Mouse (Mus musculus) embryonic facial prominence, embryonic 15.5 days (tissue): ENCODE results near the gene Rtn4ip1. TPM values are rescaled to one million over a fixed set of nuclear protein-coding genes. Genes with fewer than 3 reads are reported as not detected.
"Not testable (repeated sequence)": the region's sequence is repeated elsewhere in the genome, so short reads cannot be mapped to it uniquely, and the experiment has no call there.

Experiments used
- ATAC-seq: fragments of 200-750 bp; cut with Nextera tagmentation; 2 replicates; pipeline ENCODE4 v1.8.0; 2017; ENCODE audit warnings: low read depth, moderate TSS enrichment; ENCODE audit not compliant: insufficient number of reproducible peaks, low FRiP score, low TSS enrichment
- H3K27ac ChIP-seq: fragments of 300-500 bp; sonication (generic); replicated peaks from 2 replicates; pipeline ENCODE4 v1.5.1; 2015; ENCODE audit warnings: mild to moderate bottlenecking, inconsistent platforms
- H3K27me3 ChIP-seq: fragments of 300-500 bp; sonication (generic); 2 replicates; pipeline ENCODE4 v1.6.1; 2015; ENCODE audit warnings: inconsistent platforms
- H3K36me3 ChIP-seq: fragments of 300-500 bp; sonication (generic); 2 replicates; pipeline ENCODE4 v1.6.1; 2015; ENCODE audit warnings: mild to moderate bottlenecking, inconsistent platforms
- H3K4me1 ChIP-seq: fragments of 300-500 bp; sonication (generic); 2 replicates; pipeline ENCODE4 v1.6.1; 2015; ENCODE audit warnings: inconsistent platforms
- H3K4me2 ChIP-seq: fragments of 300-500 bp; sonication (generic); replicated peaks from 2 replicates; pipeline ENCODE4 v1.6.1; 2015; ENCODE audit warnings: mild to moderate bottlenecking, inconsistent platforms
- H3K4me3 ChIP-seq: fragments of 300-500 bp; sonication (generic); replicated peaks from 2 replicates; pipeline ENCODE4 v1.5.1; 2015; ENCODE audit warnings: mild to moderate bottlenecking, inconsistent platforms
- H3K9ac ChIP-seq: fragments of 300-500 bp; sonication (generic); 2 replicates; pipeline ENCODE4 v1.6.1; 2015; ENCODE audit warnings: inconsistent platforms
- H3K9me3 ChIP-seq: fragments of 300-500 bp; sonication (generic); replicated peaks from 2 replicates; pipeline ENCODE4 v1.6.1; 2016; ENCODE audit warnings: inconsistent platforms
- WGBS: fragments of 180-500 bp; shearing (Covaris S2); methylation state at CpG from one replicate; pipeline ENCODE4 v1.1.7; 2015; 5-methylcytosine and 5-hydroxymethylcytosine counted together
- polyA plus RNA-seq: library from polyadenylated mRNA; unstranded; fragments of >200 nt; fragmentation: Nextera tagmentation; extraction: Ambion mirVana; gene quantifications from 2 replicates; pipeline ENCODE4 v1.2.1, GENCODE M21; 2015

Gene Rtn4ip1
- polyA plus RNA-seq, 1 experiment from 2014 or later: 11.6 TPM

DNA sequence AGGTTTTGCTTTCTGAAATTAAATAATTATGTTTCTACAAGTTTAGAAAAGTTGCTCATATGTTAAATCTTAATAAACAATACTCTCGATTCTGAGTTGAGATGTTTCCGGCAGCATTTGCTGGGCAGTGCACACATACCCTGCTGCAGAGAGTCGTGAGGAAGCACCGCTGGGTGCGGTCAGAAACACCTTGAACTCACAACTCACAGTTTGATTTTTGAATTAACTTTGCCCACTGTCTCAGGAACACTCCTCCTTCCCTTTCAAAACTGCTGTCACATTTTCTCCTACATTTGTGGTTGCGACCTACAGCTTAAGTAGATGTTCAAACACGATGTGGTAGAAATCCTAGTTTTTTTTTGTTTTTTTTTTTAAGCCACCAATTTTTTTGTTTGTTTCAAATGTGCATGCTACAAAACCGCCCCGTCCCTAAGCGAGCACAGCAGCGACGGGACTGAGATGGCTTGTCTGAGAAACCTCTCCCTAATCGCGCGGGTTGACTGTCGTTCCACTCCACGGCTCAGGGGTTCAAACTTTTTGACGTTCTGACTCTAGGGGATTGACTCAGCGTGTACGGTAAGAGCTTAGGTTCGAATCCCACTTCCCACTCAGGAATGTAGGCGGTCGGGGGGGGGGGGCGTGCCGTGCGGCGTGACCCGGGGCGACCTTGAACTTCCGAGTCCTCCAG, 580 bp upstream of the Rtn4ip1 start:
- Histone ChIP-seq H3K9ac (0 out of 2 replicates have a peak overlapping the region, but pooled peaks have one; percentile 35), H3K36me3 (no peaks in the 10 kb centered on the region), H3K27ac (peak overlapping the region; percentile 56), H3K4me2 (peak overlapping the region; percentile 49), H3K9me3 (no peaks in the 10 kb centered on the region), H3K27me3 (no peaks in the 10 kb centered on the region), H3K4me1 (peaks cover 8% of the 10 kb centered on the region; the same call in 1 of the 2 replicates), H3K4me3 (peak overlapping the region; percentile 80)
- no peak; the same call in 1 of the 2 replicates for ATAC-seq
- 6% methylated on average over 30 of the region's 30 CpGs for WGBS

DNA sequence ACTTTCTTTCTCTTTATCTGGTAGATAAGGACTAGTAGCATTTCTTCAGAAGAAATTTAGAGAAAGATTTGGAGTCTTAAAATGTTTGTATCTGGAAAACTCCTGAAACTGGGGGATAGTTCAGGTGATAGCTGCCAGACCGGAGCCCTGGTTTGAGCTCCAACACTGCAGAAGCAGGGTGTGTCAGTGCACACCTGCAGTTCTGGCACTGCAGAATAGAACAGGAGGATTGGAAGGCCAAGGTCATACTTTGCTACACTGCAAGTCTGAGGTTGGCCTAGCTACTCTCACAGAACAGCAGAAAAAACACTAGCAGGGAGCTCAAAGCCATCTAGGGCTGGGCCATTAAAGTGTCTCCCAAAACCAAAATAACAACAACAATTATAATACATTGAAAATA, 3.0 kb downstream of the Rtn4ip1 start:
- H3K36me3 ChIP-seq: no peaks in the 10 kb centered on the region
- WGBS: 97% methylated on average over 1 of the region's 1 CpGs
- ATAC-seq: no peak

DNA sequence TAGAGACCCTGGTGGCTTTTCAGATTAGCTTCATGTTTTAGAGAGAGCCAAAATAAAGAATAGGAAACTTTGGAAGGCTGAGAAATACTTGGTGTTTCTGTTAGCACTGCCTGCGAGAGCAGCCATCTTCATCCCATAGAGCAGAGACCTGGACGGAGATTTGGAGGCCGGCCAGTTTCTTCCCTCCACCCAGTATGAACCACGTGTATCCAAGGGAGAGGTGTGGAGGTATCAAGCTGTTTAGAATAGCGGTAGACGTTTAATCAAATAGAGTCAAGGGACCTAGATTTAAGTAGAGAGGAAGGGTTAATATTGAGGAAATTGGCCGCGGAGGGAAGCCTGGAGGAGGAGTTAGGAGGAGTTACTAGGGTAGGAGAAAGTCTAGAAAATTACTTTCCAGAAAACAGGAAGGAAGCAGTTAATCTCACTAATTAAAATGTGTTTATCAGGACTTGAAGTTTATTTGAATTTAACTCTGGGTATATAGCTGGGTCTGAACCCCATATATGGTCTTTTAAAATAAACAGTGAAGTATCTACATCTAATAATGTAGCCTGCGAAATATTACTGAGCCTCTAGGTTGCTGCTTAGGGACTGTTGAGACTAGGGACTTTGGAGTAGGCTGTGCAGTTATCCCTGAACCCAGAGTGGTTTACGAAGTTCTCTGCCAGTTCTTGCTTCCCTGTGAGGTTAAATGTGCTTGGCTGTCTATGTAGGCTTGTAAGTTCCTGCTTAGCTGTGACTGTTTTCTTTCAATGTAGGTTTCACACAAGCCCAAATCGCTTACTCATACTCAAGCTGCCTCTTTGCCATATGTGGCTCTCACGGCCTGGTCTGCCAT, 8.6 kb downstream of the Rtn4ip1 start:
- Histone ChIP-seq H3K27me3 (no peaks in the 10 kb centered on the region), H3K4me2 (no peak overlapping the region), H3K9me3 (no peaks in the 10 kb centered on the region), H3K27ac (no peak overlapping the region), H3K4me3 (no peak overlapping the region), H3K9ac (no peak overlapping the region), H3K36me3 (no peaks in the 10 kb centered on the region), H3K4me1 (no peaks in the 10 kb centered on the region)
- no peak for ATAC-seq
- 84% methylated on average over 12 of the region's 12 CpGs for WGBS

More for the DNA sequence above, 3.0 kb downstream of the Rtn4ip1 start:
- H3K4me2 ChIP-seq: no peak overlapping the region
- H3K4me3 ChIP-seq: no peak overlapping the region
- H3K27ac ChIP-seq: no peak overlapping the region
- H3K9ac ChIP-seq: no peak overlapping the region
- H3K4me1 ChIP-seq: peaks cover 8% of the 10 kb centered on the region; the same call in 1 of the 2 replicates
- no peaks in the 10 kb centered on the region for H3K27me3 ChIP-seq
- no peaks in the 10 kb centered on the region for H3K9me3 ChIP-seq

DNA sequence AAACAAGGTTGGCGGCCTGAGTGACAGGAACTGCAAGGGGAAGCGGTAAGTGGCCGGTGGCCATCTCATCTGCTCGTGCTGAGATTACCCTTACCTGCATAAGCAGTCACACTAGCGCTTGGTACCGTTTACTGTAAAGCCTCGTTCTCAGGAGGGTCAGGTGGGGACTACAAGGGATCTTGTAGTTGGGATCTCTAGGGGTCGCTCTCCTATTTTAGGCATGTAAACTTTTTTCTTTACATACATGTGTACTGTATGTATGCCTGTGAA, 9.2 kb downstream of the Rtn4ip1 start:
- 85% methylated on average over 8 of the region's 8 CpGs for WGBS
- no peak overlapping the region for H3K4me2 ChIP-seq
- H3K4me1 ChIP-seq: no peaks in the 10 kb centered on the region
- H3K9me3 ChIP-seq: no peaks in the 10 kb centered on the region
- no peak overlapping the region for H3K27ac ChIP-seq
- no peak for ATAC-seq
- H3K36me3 ChIP-seq: no peaks in the 10 kb centered on the region
- H3K9ac ChIP-seq: no peak overlapping the region
- no peaks in the 10 kb centered on the region for H3K27me3 ChIP-seq
- no peak overlapping the region for H3K4me3 ChIP-seq

DNA sequence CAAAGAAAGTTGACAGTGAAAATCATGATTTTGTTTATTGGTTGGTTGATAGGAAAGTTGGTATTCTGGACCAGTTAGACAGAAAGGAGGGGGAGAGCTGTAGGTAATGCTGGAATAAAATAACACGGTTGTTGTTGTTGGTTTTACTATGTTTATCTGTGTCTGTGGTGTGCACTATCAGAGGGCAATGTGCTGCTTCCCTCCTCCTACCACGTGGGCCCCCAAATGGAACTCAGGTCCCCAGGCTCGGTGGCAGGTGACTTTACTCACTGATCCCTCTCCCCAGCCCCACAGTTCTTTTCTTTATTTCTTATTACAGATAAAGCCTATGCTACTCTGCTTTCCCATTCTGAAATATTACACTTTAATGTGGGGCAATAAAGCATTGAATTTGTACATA, 10.6 kb downstream of the Rtn4ip1 start:
- no peaks in the 10 kb centered on the region for H3K4me1 ChIP-seq
- no peak overlapping the region for H3K4me2 ChIP-seq
- H3K9me3 ChIP-seq: no peaks in the 10 kb centered on the region
- H3K4me3 ChIP-seq: no peak overlapping the region
- WGBS: 78% methylated on average over 3 of the region's 3 CpGs
- H3K36me3 ChIP-seq: no peaks in the 10 kb centered on the region
- no peaks in the 10 kb centered on the region for H3K27me3 ChIP-seq
- no peak for ATAC-seq
- H3K27ac ChIP-seq: no peak overlapping the region
- H3K9ac ChIP-seq: no peak overlapping the region

DNA sequence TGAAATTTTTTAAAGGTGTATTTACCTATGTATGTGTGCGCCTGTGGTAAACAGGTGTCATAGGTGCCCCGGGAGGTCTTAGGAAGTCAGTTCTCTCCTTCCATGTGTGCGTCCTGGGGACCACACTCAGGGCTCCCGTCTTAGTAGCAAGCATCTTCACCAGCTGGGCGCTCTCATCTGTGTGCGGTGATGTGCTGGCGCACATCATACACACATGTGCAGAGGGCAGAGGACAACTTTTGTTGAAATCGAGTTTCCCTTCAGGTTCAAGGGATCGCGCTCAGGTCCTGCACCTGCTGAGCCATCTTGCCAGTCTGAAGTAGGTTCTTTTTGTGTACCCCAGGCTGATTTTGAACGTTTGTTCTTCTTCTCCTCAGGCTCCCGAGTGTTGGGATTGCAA, 14.6 kb downstream of the Rtn4ip1 start:
- Histone ChIP-seq H3K27ac (no peak overlapping the region), H3K27me3 (no peaks in the 10 kb centered on the region), H3K36me3 (no peaks in the 10 kb centered on the region), H3K4me2 (no peak overlapping the region), H3K9me3 (no peaks in the 10 kb centered on the region), H3K9ac (no peak overlapping the region), H3K4me1 (no peaks in the 10 kb centered on the region), H3K4me3 (no peak overlapping the region)
- no peak for ATAC-seq
- WGBS: 83% methylated on average over 12 of the region's 12 CpGs

DNA sequence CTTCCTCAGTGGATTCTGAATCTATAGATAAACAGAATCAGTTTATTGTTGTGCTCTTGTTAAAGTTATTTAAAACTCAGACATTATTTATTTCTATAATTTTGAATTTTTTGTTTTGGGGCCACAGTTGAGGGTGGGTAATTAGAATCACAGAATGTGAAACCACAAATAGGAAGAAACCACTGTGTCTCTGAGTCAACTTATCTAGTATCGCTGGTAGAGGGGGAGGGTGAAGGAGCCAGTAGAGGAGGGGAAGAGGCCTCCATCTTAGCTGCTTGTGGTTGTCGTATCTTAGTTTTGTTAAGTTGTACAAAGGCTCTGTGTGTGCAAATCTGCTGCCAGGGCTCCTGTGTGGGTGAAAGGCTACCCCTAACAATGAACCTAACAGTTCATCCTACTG, 15.1 kb downstream of the Rtn4ip1 start:
- H3K4me2 ChIP-seq: no peak overlapping the region
- H3K4me3 ChIP-seq: no peak overlapping the region
- no peaks in the 10 kb centered on the region for H3K27me3 ChIP-seq
- no peaks in the 10 kb centered on the region for H3K36me3 ChIP-seq
- H3K27ac ChIP-seq: no peak overlapping the region
- H3K4me1 ChIP-seq: no peaks in the 10 kb centered on the region
- WGBS: 80% methylated on average over 2 of the region's 2 CpGs
- H3K9me3 ChIP-seq: no peaks in the 10 kb centered on the region
- no peak overlapping the region for H3K9ac ChIP-seq
- no peak for ATAC-seq

DNA sequence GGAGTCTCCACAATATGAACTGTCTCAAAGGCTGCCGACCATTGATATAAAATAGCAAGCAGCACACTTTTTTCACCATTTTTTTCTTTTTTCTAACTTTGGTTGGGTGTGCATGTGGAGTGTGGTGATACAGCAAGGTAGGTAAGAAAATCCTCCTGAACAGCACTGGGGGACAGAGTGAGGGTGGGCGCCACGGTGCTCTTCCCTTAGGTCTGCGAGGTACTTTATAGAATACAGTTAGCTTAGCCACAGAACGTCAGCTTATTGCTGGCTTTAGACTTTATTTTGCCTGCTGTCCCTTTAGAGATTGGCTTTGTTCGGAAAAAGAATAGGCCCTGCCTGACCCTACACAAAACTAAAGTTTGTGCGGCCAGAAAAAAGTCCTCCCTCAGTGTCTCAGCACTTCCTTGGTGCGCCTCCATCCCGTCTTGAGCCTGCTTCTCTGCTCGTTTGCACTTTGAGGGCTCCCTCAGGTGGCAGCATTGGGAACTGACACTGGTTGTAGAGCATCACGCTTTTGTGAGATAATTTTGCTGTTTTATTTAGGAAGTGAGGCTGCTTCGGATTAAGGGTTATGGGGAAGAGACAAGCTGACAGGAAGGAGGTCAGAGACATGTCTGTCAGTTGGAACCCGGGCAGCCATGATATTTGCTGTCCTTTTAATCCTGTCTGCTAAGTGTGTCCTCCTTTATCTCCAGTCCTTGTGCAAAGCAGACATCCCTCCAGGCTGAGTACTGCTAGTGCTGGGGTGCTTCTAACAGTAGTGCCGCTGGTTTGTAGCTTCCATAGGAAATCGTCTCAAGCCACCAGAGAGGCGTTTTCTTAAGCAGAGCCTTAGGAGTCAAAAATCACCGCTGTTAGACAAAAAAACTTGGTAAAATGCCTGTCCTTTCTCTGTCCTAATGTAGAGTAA, 17.3 kb downstream of the Rtn4ip1 start:
- no peaks in the 10 kb centered on the region for H3K9me3 ChIP-seq
- WGBS: 36% methylated on average over 17 of the region's 17 CpGs
- no peak overlapping the region for H3K4me2 ChIP-seq
- H3K4me3 ChIP-seq: no peak overlapping the region
- no peak overlapping the region for H3K9ac ChIP-seq
- H3K4me1 ChIP-seq: no peaks in the 10 kb centered on the region
- ATAC-seq: no peak
- H3K27me3 ChIP-seq: no peaks in the 10 kb centered on the region
- no peaks in the 10 kb centered on the region for H3K36me3 ChIP-seq
- no peak overlapping the region for H3K27ac ChIP-seq

DNA sequence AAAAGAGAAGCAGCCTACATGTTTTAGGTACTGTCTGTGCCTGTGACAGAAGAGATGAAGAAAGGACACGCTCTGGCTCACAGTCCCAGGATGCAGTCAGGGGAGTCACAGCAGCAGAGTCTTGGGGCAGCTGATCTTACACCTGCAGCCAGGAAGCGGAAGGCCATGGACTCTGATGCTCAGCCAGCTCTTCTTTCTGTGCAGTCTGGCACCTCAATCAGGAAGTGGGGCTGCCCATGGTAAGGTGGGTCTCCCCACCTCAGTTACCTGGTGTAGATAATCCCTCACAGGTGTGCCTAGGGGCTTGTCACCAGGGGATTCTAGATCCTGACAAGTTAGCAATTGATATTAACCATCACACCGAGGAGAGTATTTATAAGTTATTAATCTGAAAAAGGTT, 21.5 kb downstream of the Rtn4ip1 start:
- Histone ChIP-seq H3K27me3 (no peaks in the 10 kb centered on the region), H3K36me3 (no peaks in the 10 kb centered on the region), H3K4me1 (no peaks in the 10 kb centered on the region), H3K9ac (no peak overlapping the region), H3K9me3 (no peaks in the 10 kb centered on the region), H3K4me3 (no peak overlapping the region), H3K4me2 (no peak overlapping the region), H3K27ac (no peak overlapping the region)
- WGBS: 81% methylated on average over 3 of the region's 3 CpGs
- no peak for ATAC-seq

DNA sequence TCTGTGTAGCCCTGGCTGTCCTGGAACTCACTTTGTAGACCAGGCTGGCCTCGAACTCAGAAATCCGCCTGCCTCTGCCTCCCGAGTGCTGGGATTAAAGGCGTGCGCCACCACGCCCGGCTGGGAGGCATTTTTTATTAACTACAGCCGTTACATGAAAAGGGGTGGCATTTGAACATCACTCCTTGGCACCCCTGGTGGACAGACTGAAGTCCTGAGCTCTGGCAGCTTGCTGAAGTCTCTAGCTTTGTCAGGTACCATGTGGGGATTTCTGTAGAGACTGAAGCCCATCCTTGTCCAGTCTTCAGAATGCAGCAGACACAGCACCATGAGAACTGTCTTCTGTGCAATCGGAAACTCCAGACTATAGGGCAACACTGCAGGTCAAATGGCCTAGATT, 24.2 kb downstream of the Rtn4ip1 start:
- H3K27ac ChIP-seq, ATAC-seq, H3K9me3 ChIP-seq, H3K4me1 ChIP-seq, H3K9ac ChIP-seq, H3K4me2 ChIP-seq, H3K4me3 ChIP-seq, H3K27me3 ChIP-seq, H3K36me3 ChIP-seq: not testable (repeated sequence)
- WGBS: 88% methylated on average over 9 of the region's 9 CpGs

DNA sequence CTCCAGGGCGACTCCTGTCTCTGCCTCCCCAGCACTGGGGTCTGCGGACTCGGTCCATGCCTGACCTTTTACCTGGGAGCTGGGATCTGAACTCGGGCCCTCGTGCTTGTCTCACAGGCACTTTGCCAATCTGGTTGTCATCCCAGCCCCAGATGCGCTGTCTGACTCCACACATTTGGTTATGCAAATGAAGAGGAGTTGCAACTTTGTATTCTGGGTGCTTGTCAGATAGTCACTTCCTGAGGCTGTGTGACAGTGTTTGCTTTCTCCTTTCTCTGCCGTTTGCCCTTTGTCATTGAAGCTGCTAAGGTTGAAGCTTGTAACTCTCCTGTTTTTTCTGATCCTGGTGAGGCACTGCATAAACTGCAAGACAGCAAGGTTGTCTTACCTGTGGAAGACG, 26.1 kb downstream of the Rtn4ip1 start:
- Histone ChIP-seq H3K27me3 (no peaks in the 10 kb centered on the region), H3K4me3 (no peak overlapping the region), H3K9ac (no peak overlapping the region), H3K27ac (no peak overlapping the region), H3K9me3 (no peaks in the 10 kb centered on the region), H3K36me3 (0 out of 2 replicates have a peak, but pooled peaks cover 3% of the 10 kb centered on the region), H3K4me2 (no peak overlapping the region), H3K4me1 (no peaks in the 10 kb centered on the region)
- WGBS: 74% methylated on average over 8 of the region's 8 CpGs
- no peak for ATAC-seq
